ENCODE assay signal across 8 mouse cellular contexts in genomic region chr3:36690292-36690650, GRCm38 (mm10). TPM values are rescaled to one million over a fixed set of nuclear protein-coding genes. Genes with fewer than 3 reads are reported as not detected.
A peak's percentile ranks its signal among the peaks of the same experiment; 100 is the strongest.
DNase-seq lines count a peak whose midpoint lies in the region; ATAC-seq and TF ChIP-seq lines count a peak whose summit lies in the region.

No protein-coding gene starts in this region.

- ATAC-seq in neural tube, embryonic 11.5 days (ENCODE audit: insufficient read depth, low FRiP score, low TSS enrichment), result no peak
- ATAC-seq in liver, embryonic 13.5 days (ENCODE audit: low read depth), result no peak
- ATAC-seq in monocyte, adult 5-6 weeks (replicated peaks; ENCODE audit: insufficient number of reproducible peaks, low FRiP score, low TSS enrichment, poor library complexity, severe bottlenecking), result no peak

- WGBS in neural tube, embryonic 11.5 days, result 11% methylated on average over 7 of the region's 7 CpGs
- WGBS in liver, embryonic 13.5 days (ENCODE audit: insufficient replicate concordance), result 9% methylated on average over 7 of the region's 7 CpGs

- H3K4me2 ChIP-seq in neural tube, embryonic 11.5 days (ENCODE audit: low read depth), result peak overlapping the region; percentile 64
- peak overlapping the region; percentile 65 for H3K4me2 ChIP-seq in liver, embryonic 13.5 days

- H3K9ac ChIP-seq in neural tube, embryonic 11.5 days (ENCODE audit: low read length), result peak overlapping the region; percentile 62
- H3K9ac ChIP-seq in liver, embryonic 13.5 days, result no peak overlapping the region

- peaks cover 3% of the 10 kb centered on the region; the same call in 1 of the 2 replicates for H3K27me3 ChIP-seq in neural tube, embryonic 11.5 days (ENCODE audit: control insufficient read depth, insufficient read depth, low read length)
- peaks cover 46% of the 10 kb centered on the region for H3K27me3 ChIP-seq in liver, embryonic 13.5 days

- no peaks in the 10 kb centered on the region for H3K9me3 ChIP-seq in neural tube, embryonic 11.5 days (ENCODE audit: control insufficient read depth, low read length)
- H3K9me3 ChIP-seq in liver, embryonic 13.5 days (replicated peaks), result no peaks in the 10 kb centered on the region

- no peaks in the 10 kb centered on the region for H3K36me3 ChIP-seq in neural tube, embryonic 11.5 days (ENCODE audit: control insufficient read depth, insufficient read depth, low read length)
- H3K36me3 ChIP-seq in liver, embryonic 13.5 days, result no peaks in the 10 kb centered on the region

- DNase-seq in gastrocnemius, adult 2 months, result no peak
- no peak for DNase-seq in gastrocnemius, postnatal 25 days
- DNase-seq in neural tube, embryonic 11.5 days (ENCODE audit: low spot score), result no peak
- DNase-seq in neural tube, embryonic 10.5 days (ENCODE audit: extremely low spot score, low spot score), result no peak
- DNase-seq in liver, embryonic 13.5 days, result no peak
- no peak for DNase-seq in cerebellum, adult 11-12 months
- no peak for DNase-seq in left cerebral cortex, postnatal 4 days

- peak overlapping the region; percentile 78 for H3K4me3 ChIP-seq in gastrocnemius, adult 2 months
- H3K4me3 ChIP-seq in neural tube, embryonic 11.5 days (ENCODE audit: low read depth, low read length), result peak overlapping the region; percentile 71
- H3K4me3 ChIP-seq in liver, embryonic 13.5 days (replicated peaks), result peak overlapping the region; percentile 58

- intact Hi-C loops in gastrocnemius, adult 2 months (cut with DNase I), result no loop called here
- intact Hi-C loops in left cerebral cortex, postnatal 4 days (cut with DNase I), result no loop called here

- H3K27ac ChIP-seq in gastrocnemius, adult 2 months, result peak overlapping the region; percentile 82
- H3K27ac ChIP-seq in neural tube, embryonic 11.5 days (ENCODE audit: low read depth, low read length), result no peak overlapping the region
- no peak overlapping the region for H3K27ac ChIP-seq in liver, embryonic 13.5 days

- no peaks in the 10 kb centered on the region for H3K4me1 ChIP-seq in neural tube, embryonic 11.5 days (ENCODE audit: control insufficient read depth, insufficient read depth, low read length)
- H3K4me1 ChIP-seq in liver, embryonic 13.5 days (replicated peaks), result no peaks in the 10 kb centered on the region

- TF ChIP-seq CTCF in gastrocnemius, adult 2 months (IDR thresholded peaks at IDR 0.05), result no peak

RNA-seq across cellular contexts. Expression of gene Trpc3, which starts 0.3 kb away (rescaled TPM):
- 1 to 10 TPM; 3.4 to 4.0 TPM for total RNA-seq in gastrocnemius, adult 2 months (2021)
- 1 to 10 TPM; 2.2 to 2.6 TPM for total RNA-seq in gastrocnemius, postnatal 25 days (2021)
- 5.3 and 6.9 TPM in 2 replicates for polyA plus RNA-seq in neural tube, embryonic 11.5 days (2014; fragmentation: Nextera tagmentation; extraction: Ambion mirVana)
- 0.15 and 0.46 TPM in 2 replicates for polyA plus RNA-seq in liver, embryonic 13.5 days (2015; fragmentation: Nextera tagmentation; extraction: Ambion mirVana)
- total RNA-seq in monocyte, adult 5-6 weeks (2017), result not detected in 3 replicates
- total RNA-seq in left cerebral cortex, postnatal 4 days (2021), result 10 to 100 TPM; 14.9 to 15.6 TPM
